8 mouse cellular contexts compared by ENCODE assay signal in genomic region chr14:27115275-27115660, GRCm38 (mm10). TPM values are rescaled to one million over a fixed set of nuclear protein-coding genes. Genes with fewer than 3 reads are reported as not detected.
DNase-seq lines count a peak whose midpoint lies in the region; ATAC-seq and TF ChIP-seq lines count a peak whose summit lies in the region.

No protein-coding gene starts in this region.

- in situ Hi-C loops in CH12.LX (cut with MboI; ENCODE audit: low pct_ligation_motif_present, low pct_unique_long_range_greater_than_20kb, low sequenced_read_pairs): loop anchor here (10.0 kb wide), 1 partner anchor 310 kb away; the partner anchor contains the start of gene Fam208a

- intact Hi-C loops in heart, postnatal 25 days (cut with DNase I): no loop called here

- no peaks in the 10 kb centered on the region for H3K79me2 ChIP-seq in CH12.LX (replicated peaks; ENCODE audit: control insufficient read depth, extremely low read depth, insufficient read depth, poor library complexity, severe bottlenecking)

- no peak overlapping the region for H3K9ac ChIP-seq in CH12.LX (ENCODE audit: insufficient read depth, low read depth)
- H3K9ac ChIP-seq in limb, embryonic 12.5 days (replicated peaks): peak overlapping the region; percentile 65

- TF ChIP-seq CTCF in CH12.LX (conservative IDR thresholded peaks at IDR 0.05 in 1 of 2, IDR thresholded peaks at IDR 0.05 in 1 of 2; ENCODE audit: low read depth in 2 of 2, low read length in 2 of 2): no peak
- no peak for TF ChIP-seq CTCF in olfactory bulb, adult 2 months (IDR thresholded peaks at IDR 0.05; ENCODE audit: insufficient read depth, low read depth, low read length)

- H3K4me2 ChIP-seq in CH12.LX (ENCODE audit: insufficient read depth, low read depth, poor library complexity, severe bottlenecking): 0 out of 2 replicates have a peak overlapping the region, but pooled peaks have one; percentile 77
- peak overlapping the region; percentile 99 for H3K4me2 ChIP-seq in limb, embryonic 12.5 days

- H3K4me3 ChIP-seq in CH12.LX (replicated peaks in 1 of 3; ENCODE audit: low read depth in 2 of 3, low read length in 2 of 3, poor library complexity in 1 of 3): no peak overlapping the region
- peak overlapping the region; percentile 69 for H3K4me3 ChIP-seq in embryonic facial prominence, embryonic 10.5 days
- H3K4me3 ChIP-seq in limb, embryonic 12.5 days (replicated peaks): peak overlapping the region; percentile 59
- peak overlapping the region; percentile 50 for H3K4me3 ChIP-seq in olfactory bulb, adult 2 months (ENCODE audit: insufficient read depth, low read depth, low read length)

- 18% methylated on average over 11 of the region's 11 CpGs for WGBS in embryonic facial prominence, embryonic 10.5 days
- 16% methylated on average over 11 of the region's 11 CpGs for WGBS in limb, embryonic 12.5 days
- WGBS in olfactory bulb, adult 2 months: 21% methylated on average over 11 of the region's 11 CpGs

- TF ChIP-seq POLR2A in CH12.LX (IDR thresholded peaks at IDR 0.05; ENCODE audit: low read depth, low read length): no peak
- TF ChIP-seq POLR2A in olfactory bulb, adult 2 months (IDR thresholded peaks at IDR 0.05; ENCODE audit: insufficient read depth, low read depth, low read length): no peak

- no peak for ATAC-seq in limb, embryonic 12.5 days (ENCODE audit: insufficient number of reproducible peaks, insufficient read depth, low FRiP score, low TSS enrichment, low read depth)

- peaks cover 0 to 17% of the 10 kb centered on the region in 2 experiments; a peak in 3 of 4 replicates for H3K4me1 ChIP-seq in CH12.LX (ENCODE audit: control insufficient read depth in 1 of 2, insufficient read depth in 2 of 2)
- H3K4me1 ChIP-seq in embryonic facial prominence, embryonic 10.5 days: peaks cover 14% of the 10 kb centered on the region
- peaks cover 12% of the 10 kb centered on the region; the same call in 1 of the 2 replicates for H3K4me1 ChIP-seq in limb, embryonic 12.5 days (replicated peaks)
- peaks cover 12% of the 10 kb centered on the region for H3K4me1 ChIP-seq in olfactory bulb, adult 2 months (ENCODE audit: control insufficient read depth, insufficient read depth, low read length)

- no peaks in the 10 kb centered on the region for H3K9me3 ChIP-seq in CH12.LX (replicated peaks; ENCODE audit: low read length)
- H3K9me3 ChIP-seq in embryonic facial prominence, embryonic 10.5 days: no peaks in the 10 kb centered on the region
- no peaks in the 10 kb centered on the region for H3K9me3 ChIP-seq in limb, embryonic 12.5 days

- no peak overlapping the region for H3K27ac ChIP-seq in CH12.LX (ENCODE audit: insufficient read depth, low read depth)
- 0 out of 2 replicates have a peak overlapping the region, but pooled peaks have one; percentile 19 for H3K27ac ChIP-seq in embryonic facial prominence, embryonic 10.5 days (replicated peaks)
- H3K27ac ChIP-seq in limb, embryonic 12.5 days: no peak overlapping the region
- H3K27ac ChIP-seq in olfactory bulb, adult 2 months (ENCODE audit: insufficient read depth, low read depth, low read length): no peak overlapping the region

- H3K36me3 ChIP-seq in CH12.LX (replicated peaks in 1 of 2; ENCODE audit: control insufficient read depth in 1 of 2, insufficient read depth in 1 of 2, low read length in 1 of 2): no peaks in the 10 kb centered on the region
- H3K36me3 ChIP-seq in embryonic facial prominence, embryonic 10.5 days (replicated peaks): no peaks in the 10 kb centered on the region
- H3K36me3 ChIP-seq in limb, embryonic 12.5 days: no peaks in the 10 kb centered on the region

- no peak for TF ChIP-seq EP300 in CH12.LX (IDR thresholded peaks at IDR 0.05; ENCODE audit: low read length)

- TF ChIP-seq RAD21 in CH12.LX (IDR thresholded peaks at IDR 0.05; ENCODE audit: low read depth, low read length): no peak

- H3K27me3 ChIP-seq in CH12.LX (replicated peaks): no peaks in the 10 kb centered on the region
- H3K27me3 ChIP-seq in embryonic facial prominence, embryonic 10.5 days (replicated peaks; ENCODE audit: low read depth, poor library complexity, severe bottlenecking): peaks cover 55% of the 10 kb centered on the region
- H3K27me3 ChIP-seq in limb, embryonic 12.5 days: peaks cover 40% of the 10 kb centered on the region

- dilution Hi-C loops in CH12.LX (cut with MboI; ENCODE audit: extremely low pct_ligation_motif_present, extremely low pct_unique_long_range_greater_than_20kb, low sequenced_read_pairs): no loop called here

- DNase-seq in CH12.LX (ENCODE audit: extremely low read depth): no peak
- no peak for DNase-seq in embryonic facial prominence, embryonic 10.5 days (ENCODE audit: low spot score)
- peak; percentile 41 for DNase-seq in heart, postnatal 25 days (ENCODE audit: low spot score)
- DNase-seq in natural killer cell, adult 2 months (ENCODE audit: low spot score in 2 of 2): no peak
- no peak for DNase-seq in left cerebral cortex, adult 18-20 months (ENCODE audit: low spot score in 2 of 2)
- no peak for DNase-seq in layer of hippocampus, adult 9-10 months (ENCODE audit: low spot score)

TF ChIP-seq in CH12.LX, 34 proteins besides CTCF, POLR2A, EP300 and RAD21:
- TF ChIP-seq TCF12 (IDR thresholded peaks at IDR 0.05; ENCODE audit: low read depth, low read length) (no peak), CHD1 (IDR thresholded peaks at IDR 0.05; ENCODE audit: low read depth, low read length) (no peak)

RNA-seq across cellular contexts. Expression of gene Arhgef3, which starts 0.6 kb away (rescaled TPM):
- total RNA-seq in CH12.LX (2012; rRNA removed) (0.51 and 0.67 TPM in 2 replicates), CH12.LX (2014; rRNA removed) (0.62 and 0.89 TPM in 2 replicates)
- polyA plus RNA-seq in CH12.LX (2012; ENCODE audit: insufficient read length, low read depth): 0.61 and 0.64 TPM in 2 replicates
- 3.8 and 4.0 TPM in 2 replicates for polyA plus RNA-seq in embryonic facial prominence, embryonic 10.5 days (2016; fragmentation: Nextera tagmentation; extraction: Ambion mirVana)
- 10 to 100 TPM; 29.0 to 34.1 TPM for total RNA-seq in heart, postnatal 25 days (2021)
- polyA plus RNA-seq in limb, embryonic 12.5 days (2016; fragmentation: Nextera tagmentation; extraction: Ambion mirVana): 26.6 and 27.4 TPM in 2 replicates
- polyA plus RNA-seq in olfactory bulb, adult 2 months (2012; ENCODE audit: insufficient read depth, insufficient read length, low replicate concordance, missing spikeins): not detected in 2 replicates
- 10 to 100 TPM; 67.4 to 85.3 TPM for total RNA-seq in left cerebral cortex, adult 18-20 months (2021)

Comparison
In these comparisons a context has a peak if more than half of its experiments do, and no peak if none do; other contexts are left out.
1. H3K4me3 ChIP-seq: peak in embryonic facial prominence, embryonic 10.5 days (single experiment), limb, embryonic 12.5 days (single experiment) and olfactory bulb, adult 2 months (single experiment); none in CH12.LX (0 of 3).